Mouse (Mus musculus): Measurements from ENCODE around the gene 4930402H24Rik.

4930402H24Rik gene

DNA sequence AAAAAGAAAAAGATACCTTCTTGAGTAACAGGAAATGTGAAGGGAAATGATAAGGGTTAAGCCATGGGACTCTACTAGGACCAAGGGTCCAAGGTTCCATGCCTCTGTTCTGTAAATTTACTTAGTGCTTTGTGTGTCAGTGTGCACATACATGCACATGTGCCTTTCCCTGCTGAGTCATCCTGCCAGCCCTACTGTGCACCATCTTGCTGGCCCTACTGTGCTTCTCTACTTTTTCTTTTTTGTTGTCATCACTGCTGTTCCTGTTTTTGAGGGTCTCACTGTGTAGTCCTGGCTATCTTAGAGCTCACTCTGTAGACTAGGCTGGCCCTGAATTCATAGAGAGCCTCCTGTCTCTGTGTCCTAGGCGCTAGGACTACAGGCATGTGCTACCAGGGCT, 178.5 kb downstream of the 4930402H24Rik start:
- no peak for DNase-seq

DNA sequence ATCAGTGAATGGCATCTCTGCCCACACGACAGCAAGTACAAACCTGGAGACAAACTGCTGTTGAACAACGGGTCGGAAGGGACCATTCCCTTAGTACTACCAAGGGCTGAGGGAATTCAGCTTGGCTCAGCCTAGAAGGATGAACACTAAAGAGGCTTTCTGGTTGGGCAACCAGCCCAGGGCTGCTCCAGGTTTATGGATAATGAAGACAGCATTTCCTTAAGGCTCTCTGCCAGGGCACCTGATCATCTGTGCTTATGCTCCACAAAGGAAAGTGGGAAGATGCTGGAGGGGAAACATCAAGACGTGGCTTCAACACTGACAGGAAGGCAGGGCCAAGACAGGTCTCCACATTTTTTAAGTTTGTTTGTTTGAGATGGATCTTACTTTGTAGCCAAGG, 181.8 kb downstream of the 4930402H24Rik start:
- DNase-seq = no peak

DNA sequence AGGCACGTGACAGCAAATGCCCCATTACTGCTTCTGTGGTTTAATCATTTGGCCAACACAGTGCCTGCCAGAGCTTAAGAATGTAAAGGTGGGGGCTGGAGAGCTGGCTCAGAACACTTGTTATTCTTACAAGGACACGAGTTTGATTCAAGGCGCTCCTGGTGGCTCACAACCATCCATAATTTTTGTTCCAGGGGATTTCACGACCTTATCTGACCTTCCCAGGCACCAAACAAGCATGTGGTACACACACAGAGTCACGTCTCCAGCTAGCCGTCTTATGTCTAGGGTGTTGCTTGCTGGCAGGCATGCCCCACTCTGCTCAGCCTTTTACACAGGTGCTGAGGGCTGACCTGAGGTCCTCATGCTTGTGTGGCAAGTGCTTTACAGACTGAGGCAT, 188.3 kb downstream of the 4930402H24Rik start:
- no peak for DNase-seq

DNA sequence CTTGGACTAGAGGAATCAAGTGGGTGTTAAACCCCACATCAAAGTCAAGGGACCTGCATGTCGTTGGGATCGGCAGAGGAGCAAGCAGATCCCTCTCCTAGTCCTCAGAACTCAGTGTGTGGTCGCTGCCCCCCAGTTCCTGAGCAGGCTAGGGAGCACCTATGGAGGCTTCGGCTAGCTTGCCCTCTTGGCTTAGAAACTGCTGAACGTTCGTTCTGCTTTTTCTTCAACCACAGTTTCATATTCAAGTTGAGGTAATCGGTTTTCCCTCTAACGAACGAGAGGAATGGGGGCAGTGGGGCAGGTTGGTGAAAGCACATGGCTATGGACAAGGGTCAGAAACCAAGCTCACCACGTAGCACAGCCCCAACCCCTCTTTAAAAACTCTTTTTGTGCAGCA, 199.1 kb downstream of the 4930402H24Rik start:
- DNase-seq = no peak

DNA sequence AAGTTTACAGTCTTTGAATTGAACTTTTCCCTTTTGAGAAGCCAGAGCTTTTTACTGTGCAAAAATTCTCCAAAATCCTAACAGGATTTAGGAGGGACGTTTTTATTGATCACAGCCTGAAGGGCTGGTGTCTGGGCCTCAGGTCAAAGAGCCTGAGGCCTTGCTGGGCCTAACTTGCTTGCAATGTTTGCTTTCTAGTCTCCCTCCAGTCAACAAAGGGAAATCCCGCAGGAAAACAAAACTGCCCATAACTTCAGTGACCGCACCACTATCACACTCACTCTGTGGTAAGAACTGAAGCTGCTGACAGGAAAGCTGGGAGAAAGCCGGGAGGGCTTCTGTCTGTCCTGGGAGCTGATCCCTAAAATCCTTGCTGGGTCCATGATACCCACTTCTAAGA, 199.6 kb downstream of the 4930402H24Rik start:
- no peak for DNase-seq

DNA sequence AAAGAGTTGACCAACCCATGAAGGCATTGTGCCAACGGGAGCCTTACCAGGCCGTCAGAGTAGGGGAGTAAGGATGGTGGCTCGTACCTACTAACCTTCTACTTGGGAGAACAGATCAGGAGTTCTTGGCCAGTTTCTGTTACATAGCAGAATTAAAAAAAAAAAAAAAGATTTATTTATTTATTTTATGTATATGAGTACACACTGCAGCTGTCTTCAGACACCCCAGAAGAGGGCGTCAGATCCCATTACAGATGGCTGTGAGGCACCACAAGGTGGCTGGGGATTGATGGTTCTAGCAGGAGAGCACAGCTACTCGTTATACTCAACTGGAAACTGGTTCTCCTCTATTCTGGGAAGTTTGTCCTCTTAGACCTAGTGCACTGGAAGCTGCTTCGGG, 201.0 kb downstream of the 4930402H24Rik start:
- DNase-seq = no peak

DNA sequence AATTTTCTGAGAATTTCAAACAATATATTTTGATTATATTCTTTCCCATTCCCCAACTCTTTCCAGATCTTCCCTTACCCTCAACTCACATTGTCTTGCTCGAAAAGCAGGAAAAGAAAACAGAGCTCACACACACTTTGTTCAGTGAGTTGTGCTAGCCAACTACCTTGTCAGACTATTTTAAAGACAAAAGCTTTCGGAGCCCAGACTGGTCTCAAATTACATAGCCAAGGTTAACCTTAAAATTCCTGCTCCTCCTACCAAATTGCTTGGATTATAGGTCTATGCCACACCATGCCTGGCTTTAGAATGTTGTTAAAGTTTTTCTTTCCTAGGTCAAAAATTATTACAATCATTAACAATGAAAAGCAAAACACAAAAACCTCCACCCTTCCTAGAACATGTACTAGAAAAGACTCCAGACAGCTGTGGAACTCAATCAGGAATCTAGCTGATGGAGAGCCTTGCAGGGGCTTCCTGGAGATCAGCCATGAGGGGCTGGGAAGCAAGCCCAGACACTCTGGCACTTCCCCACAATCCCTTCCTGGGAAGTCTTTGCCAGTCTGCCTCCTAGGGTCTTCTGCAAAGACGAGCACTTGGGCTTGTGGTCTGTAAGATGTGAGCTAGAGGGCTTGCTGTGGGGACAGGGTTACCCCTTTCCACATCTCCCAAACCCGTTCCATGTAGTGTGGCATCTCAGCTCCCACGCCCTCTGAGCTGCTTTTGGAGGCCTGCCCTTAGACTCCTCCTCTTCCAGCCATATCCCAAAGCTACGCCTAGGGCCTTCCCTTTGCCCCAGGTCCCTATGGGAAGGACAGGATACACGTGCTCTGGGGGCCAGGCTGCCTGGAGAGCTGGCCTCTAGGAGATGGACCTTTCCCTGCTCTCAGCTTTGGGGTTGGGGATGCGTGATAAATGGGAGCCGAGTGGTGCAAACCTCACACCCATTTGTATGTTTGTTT, 201.9 kb downstream of the 4930402H24Rik start:
- no peak for DNase-seq

DNA sequence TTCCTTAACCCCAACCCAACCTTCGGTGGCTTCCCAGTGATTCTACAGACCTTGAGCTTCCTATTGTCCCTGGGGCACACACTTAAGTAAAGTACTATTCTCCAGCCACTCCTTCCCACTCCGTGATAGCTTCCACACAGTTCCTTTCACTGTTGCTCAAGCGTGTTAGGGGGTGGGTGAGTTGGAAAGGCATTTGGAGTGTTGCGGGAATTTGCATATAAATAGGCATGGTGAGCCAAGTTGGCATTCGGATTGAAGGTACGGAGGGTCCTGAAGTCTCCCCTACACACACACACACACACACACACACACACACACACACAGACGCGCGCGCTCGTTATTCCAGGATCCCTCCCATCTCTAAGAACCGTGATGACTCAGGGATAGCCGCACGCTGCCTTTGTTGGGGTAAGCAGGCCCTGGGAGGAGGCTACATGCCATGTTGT, 208.4 kb downstream of the 4930402H24Rik start:
- DNase-seq = no peak

DNA sequence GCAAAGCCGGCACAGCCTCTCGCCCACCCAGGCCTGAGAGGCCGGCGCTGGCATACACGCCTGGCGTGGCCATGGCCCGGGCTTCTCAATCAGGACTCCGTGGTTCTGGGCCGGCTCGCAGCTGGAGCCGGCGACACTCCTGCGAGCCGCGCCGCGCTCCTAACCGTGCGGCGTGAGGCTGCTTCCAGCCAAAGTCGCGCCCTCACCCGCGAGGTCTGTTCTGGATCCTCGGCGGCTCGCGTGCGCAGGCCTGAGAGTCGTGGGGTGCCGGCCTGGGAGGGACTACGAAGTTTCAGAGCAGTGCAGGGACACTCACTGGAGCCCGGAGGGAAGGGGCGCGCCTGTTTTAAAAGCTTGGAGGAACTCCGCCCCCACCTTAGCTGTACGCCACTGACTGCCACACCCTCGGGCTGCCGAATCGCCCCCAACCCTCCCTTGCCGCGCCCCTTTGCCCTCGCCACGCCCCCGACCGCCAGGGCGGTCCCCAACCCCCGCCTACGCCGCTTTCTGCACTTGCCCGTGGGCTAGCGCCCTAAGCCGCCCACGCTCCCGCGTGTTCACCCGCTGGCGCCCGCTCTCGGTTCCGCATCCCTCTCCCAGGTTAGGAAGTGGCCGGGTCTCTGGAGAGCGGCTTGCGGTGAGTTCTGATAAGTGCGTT, 208.9 kb downstream of the 4930402H24Rik start, which contains the start of gene Slc4a11:
Slc4a11 (minus strand) TSS at position 367 of the 658 bp plus-strand sequence.
- DNase-seq = peak; percentile 70

DNA sequence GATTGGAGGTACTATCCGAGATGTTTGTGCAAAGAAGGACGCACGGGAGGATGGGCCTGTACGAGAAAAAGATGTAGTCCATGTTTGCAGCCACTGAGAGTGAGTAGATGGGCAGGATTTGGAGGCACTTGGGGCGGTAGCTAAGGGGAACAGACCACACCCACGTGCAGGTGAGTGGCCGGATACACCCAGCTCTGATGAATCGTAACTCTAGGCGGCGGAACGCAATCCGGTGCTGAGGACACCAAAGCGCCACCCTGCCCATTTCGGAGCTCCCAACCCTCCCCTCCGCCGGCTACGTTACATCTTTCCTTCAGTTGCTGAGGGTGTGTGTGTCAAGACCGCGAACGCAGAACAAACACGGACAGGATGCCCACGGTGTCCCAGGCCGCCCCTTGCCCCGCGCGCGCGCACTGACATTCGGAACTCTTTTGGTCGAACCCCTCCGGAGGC, 209.5 kb downstream of the 4930402H24Rik start:
- DNase-seq = peak; percentile 9

DNA sequence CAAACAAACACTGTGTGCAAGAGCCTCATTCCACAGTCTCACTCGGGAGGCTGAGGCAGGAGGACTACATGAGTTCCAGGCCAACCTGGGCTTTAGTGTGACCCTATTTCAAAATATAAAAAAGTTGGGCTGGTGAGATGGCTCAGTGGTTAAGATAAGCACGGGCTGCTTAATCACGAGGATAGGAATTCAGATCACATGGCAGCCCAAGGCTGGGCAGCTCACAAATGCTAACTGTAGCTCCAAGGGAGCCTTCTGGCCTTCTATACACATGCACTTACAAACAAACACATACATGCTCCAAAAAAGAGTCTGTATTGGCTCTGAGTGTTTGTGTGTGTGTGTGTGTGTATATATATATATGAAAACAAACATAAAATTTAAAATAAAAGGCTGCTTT, 212.6 kb downstream of the 4930402H24Rik start:
- DNase-seq = no peak

DNA sequence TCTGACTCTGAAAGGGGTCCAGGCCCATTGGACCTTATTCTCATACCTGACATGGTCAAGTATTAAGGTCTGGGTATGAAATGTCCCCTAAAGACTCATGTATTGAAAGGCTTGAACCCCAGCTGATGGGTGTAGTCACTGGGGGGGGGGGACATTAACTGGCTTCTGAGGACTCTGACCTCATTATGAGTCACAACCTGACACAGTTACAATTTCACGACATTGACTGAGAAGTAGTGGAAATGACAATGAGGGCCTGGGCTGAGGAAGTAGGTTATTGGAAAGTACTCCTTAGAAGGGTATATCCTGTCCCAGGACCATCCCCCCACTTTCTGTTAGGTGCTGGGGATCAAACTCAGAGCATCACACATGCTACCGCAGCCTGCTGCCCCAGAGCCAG, 217.2 kb downstream of the 4930402H24Rik start:
- no peak for DNase-seq

DNA sequence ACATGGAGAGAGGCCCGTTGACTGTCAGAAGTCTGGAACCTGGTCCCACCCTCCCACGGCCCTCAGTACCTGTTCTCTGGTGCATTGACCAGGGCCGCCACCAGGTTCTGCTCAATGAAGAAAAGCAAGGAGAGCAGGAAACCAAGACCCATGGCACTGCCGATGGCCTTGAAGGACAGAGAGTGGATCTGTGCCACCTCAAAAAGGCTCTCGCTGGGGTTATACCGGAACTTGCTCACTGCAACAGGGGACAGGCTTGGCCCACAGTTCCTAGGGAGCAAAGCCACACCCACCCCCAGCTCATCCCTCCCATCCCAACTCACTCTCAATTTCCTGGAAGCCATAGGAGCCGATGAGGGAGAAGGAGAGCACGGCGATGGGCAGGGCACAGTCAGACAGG, 220.8 kb downstream of the 4930402H24Rik start:
- no peak for DNase-seq

DNA sequence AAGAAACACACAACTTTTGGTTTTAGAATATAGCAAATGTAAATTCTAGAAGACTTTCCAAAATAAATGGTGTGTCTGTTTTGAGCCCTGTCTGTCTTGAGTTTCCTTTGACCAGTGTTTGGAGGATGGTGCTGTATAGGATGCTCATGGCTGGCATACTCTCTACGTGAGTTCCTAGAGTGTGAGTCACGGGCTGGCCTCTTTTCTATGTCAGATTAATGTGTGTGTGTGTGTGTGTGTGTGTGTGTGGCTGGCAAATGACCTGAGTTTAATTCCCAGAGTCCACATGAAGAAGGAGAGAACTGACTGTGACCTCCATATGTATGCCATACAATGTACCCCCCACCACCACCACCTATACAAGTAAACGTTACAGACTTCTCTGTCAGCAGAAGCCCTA, 224.7 kb downstream of the 4930402H24Rik start:
- DNase-seq = no peak

DNA sequence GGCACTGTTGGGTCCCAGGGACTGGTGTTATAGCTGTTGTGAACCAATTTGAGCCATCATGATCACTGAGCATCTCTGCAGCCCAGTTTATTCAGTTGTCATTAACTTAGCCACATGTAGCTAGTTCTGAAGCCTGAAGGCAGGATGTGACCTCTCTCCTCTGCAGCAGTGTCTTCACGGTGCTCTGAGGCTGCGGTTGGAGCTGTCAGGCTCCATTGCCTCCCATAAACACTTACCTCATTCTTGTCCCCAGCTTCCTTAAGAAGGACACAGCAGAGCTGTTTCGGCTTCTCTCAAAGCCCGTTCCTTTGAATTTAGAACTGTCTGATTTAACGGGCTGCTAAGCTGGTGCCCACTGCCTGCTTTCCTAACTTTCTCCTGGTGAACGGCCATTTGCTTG, 226.3 kb downstream of the 4930402H24Rik start:
- no peak for DNase-seq

DNA sequence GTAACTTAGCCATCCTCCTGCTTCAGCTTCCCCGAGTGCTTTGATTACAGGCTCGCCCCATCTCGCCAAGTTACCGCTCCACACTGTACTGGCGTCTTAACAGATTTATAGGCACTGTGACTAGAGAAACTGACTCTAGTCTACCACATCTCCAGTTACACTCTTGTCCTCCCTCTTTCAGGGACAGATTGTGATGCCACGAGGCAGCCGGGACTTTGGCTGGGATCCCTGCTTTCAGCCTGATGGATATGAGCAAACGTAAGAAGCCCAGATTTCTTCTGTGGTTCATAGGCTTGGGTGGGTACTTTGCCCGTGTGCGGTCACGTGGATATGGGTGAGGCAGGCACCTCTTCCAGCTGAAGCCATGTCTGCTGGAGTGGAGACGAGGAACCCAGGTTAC, 227.1 kb downstream of the 4930402H24Rik start:
- DNase-seq = no peak

DNA sequence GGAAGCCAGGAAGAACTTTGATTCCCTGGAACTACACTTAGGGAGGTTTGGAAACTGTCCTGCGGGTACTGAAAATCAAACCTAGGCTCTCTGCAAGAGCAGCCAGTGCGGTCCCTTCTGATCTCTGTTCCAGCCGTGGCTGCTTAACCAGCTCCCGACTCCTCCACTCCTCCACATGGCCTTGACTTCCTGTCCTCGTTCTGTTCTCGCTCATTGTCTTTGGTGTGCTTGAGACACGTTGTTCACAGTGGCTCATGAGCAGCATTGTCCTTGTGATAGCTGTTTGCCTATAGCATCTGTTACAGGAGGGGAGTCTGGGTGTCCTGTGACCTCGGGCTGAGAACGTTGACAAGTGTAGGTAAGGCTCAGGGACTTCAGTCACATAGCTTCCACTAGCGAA, 229.0 kb downstream of the 4930402H24Rik start:
- DNase-seq = no peak

DNA sequence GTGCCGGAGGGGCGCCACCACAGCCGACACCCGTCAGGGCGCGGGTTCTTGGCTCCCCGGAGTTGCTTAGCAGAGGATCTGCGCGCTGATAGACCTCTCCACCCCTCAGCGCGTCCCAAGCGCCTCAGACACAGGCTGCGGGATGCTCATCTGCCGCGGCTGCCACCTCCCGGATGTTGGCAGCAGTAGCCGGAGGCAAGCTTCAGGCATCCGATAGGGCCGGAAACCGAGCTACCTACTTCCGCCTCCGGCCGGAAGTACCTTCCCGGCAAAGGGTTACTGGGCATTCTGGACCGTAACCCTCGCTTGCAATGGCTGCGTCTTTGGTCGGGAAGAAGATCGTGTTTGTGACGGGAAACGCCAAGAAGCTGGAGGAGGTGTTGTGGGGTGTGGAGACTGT, 238.6 kb downstream of the 4930402H24Rik start, which contains the start of gene Itpa:
Itpa (plus strand) TSS at position 52 of the 400 bp plus-strand sequence.
- DNase-seq = peak; percentile 83

DNA sequence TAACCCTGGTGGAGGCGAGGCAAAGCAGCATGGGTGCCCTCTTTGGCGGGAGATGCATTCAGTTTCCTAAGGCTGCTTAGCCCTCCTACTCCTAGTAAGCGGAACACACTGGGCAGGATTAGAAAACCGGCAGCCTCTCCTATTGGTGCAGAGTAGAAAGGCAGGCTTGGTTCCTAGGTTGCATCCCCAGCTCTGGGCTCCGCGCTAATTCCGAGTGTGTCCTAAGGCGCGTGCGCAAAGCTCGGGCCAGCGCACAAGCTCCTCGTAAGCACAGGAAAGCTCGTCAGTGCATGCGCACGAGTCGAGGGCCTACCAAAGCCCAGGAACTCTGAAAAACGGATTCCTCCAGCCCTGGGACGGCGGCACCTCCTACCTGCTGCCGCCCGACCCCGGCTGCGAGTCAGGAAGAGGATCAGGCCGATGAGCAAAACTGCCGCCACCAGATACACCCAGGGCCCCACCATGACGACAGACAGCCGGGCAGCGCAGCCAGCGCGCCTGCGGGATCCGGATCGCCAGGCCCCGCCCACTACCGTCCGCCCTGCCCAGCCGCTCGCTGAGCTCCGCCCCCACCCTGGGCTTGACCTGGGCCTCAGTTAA, 242.0 kb downstream of the 4930402H24Rik start, which contains the start of gene Ddrgk1:
Ddrgk1 (minus strand) TSS at position 558 of the 600 bp plus-strand sequence.
- peak; percentile 92 for DNase-seq

DNA sequence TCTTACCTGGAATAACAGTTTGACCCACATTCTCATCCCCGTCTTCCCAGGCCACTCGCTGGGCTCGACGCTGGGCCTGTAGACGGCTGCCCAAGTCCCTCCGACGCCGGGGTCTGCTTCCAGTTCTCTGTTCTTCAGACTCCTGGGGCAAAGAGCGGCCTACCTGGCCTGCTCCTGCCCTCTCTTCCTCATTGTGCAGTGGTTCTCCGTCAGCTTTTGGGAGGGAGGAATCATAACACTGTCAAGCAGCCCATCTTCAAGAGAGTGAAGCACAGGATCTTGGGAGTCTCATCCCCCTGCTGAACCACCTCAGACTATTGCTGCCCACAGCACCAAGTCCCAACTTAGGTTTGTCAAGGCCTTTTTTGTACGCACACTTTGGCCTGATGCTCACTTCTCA, 242.9 kb downstream of the 4930402H24Rik start:
- no peak for DNase-seq

DNA sequence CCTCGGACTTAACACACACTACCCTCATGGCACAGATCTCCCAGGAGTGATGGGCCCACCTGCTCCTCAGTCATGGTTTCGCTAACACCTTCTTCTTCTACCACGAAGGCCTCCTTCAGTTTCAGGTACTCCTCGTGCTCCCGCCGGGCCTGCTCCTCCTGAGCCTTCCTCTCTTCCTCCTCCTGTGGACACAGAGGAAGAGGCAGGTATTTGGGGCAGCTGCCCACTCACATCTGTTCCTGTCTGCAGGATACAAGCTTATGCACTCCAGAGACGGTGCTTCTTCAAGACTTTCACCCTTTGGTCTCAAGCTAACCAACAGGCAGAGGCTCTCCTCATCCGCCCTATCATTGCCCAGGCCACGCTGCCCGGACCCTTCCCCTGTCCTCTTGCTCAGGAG, 247.7 kb downstream of the 4930402H24Rik start:
- DNase-seq = no peak

DNA sequence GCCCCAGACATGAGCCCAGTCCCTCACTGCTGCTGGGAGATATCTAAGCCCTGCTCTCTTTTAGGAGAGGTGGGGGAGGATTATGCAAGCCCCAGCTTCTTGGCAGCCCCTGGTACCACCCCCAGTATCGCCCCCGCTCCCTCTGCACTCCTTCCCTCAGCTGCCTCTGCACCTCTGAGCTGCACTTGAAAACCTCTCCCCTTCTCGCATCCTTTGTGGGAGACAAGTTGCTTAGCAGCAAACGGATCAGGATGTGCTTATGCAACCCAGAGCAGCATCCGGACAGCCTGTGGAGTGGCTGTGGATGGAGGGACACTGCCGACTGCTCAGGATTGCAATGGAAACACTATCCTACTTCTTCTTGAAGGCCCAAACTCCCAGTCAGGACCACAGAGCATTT, 248.7 kb downstream of the 4930402H24Rik start:
- no peak for DNase-seq

DNA sequence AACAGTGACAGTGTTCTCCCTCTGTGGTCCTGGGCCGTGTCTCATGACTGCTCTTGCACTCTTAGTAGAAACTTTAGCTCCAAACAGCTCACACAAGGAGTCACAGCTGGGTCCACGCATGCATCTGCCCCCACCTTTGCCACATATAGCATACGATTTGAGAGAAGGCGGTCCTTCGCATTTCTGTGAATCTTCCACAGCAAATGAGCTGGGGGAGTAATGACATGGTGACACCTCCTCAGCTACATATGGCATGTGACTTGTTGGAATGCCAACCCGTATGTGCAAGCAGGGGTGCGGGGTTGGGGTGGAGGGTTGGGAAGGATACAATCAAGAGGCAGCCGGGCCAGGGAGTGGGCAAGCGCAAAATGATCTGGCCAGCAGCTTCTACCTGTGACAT, 249.7 kb downstream of the 4930402H24Rik start:
- DNase-seq = no peak

Measured in lung, postnatal 14 days (tissue).